Mouse (Mus musculus) limb, embryonic 15.5 days (tissue): Measurements from ENCODE around the gene Spns3. TPM values are rescaled to one million over a fixed set of nuclear protein-coding genes. Genes with fewer than 3 reads are reported as not detected.
A peak's percentile ranks its signal among the peaks of the same experiment; 100 is the strongest.

Source experiments
- ATAC-seq: fragments of 200-750 bp; cut with Nextera tagmentation; 2 replicates; pipeline ENCODE4 v1.8.0; 2017; ENCODE audit warnings: low read depth, moderate TSS enrichment; ENCODE audit not compliant: insufficient number of reproducible peaks, low FRiP score, low TSS enrichment
- H3K27ac ChIP-seq: fragments of 300-500 bp; sonication (generic); 2 replicates; pipeline ENCODE4 v1.5.1; 2015; ENCODE audit warnings: moderate library complexity, mild to moderate bottlenecking, inconsistent platforms
- H3K27me3 ChIP-seq: fragments of 300-500 bp; sonication (generic); 2 replicates; pipeline ENCODE4 v1.6.1; 2015; ENCODE audit warnings: inconsistent platforms
- H3K36me3 ChIP-seq: fragments of 300-500 bp; sonication (generic); 2 replicates; pipeline ENCODE4 v1.6.1; 2015; ENCODE audit warnings: inconsistent platforms
- H3K4me1 ChIP-seq: fragments of 300-500 bp; sonication (generic); 2 replicates; pipeline ENCODE4 v1.6.1; 2015; ENCODE audit warnings: inconsistent platforms
- H3K4me2 ChIP-seq: fragments of 300-500 bp; sonication (generic); 2 replicates; pipeline ENCODE4 v1.6.1; 2015; ENCODE audit warnings: mild to moderate bottlenecking, inconsistent platforms
- H3K4me3 ChIP-seq: fragments of 300-500 bp; sonication (generic); 2 replicates; pipeline ENCODE4 v1.5.1; 2015; ENCODE audit warnings: mild to moderate bottlenecking, inconsistent platforms
- H3K9ac ChIP-seq: fragments of 300-500 bp; sonication (generic); 2 replicates; pipeline ENCODE4 v1.6.1; 2015; ENCODE audit warnings: inconsistent platforms
- H3K9me3 ChIP-seq: fragments of 300-500 bp; sonication (generic); 2 replicates; pipeline ENCODE4 v1.6.1; 2016; ENCODE audit warnings: inconsistent platforms
- WGBS: fragments of 180-500 bp; shearing (Covaris S2); methylation state at CpG from one replicate; pipeline ENCODE4 v1.1.7; 2015; 5-methylcytosine and 5-hydroxymethylcytosine counted together
- polyA plus RNA-seq: library from polyadenylated mRNA; unstranded; fragments of >200 nt; fragmentation: Nextera tagmentation; extraction: Ambion mirVana; gene quantifications from 2 replicates; pipeline ENCODE4 v1.2.1, GENCODE M21; 2015

Spns3 gene
- polyA plus RNA-seq, 1 experiment from 2014 or later = 0.97 TPM

DNA sequence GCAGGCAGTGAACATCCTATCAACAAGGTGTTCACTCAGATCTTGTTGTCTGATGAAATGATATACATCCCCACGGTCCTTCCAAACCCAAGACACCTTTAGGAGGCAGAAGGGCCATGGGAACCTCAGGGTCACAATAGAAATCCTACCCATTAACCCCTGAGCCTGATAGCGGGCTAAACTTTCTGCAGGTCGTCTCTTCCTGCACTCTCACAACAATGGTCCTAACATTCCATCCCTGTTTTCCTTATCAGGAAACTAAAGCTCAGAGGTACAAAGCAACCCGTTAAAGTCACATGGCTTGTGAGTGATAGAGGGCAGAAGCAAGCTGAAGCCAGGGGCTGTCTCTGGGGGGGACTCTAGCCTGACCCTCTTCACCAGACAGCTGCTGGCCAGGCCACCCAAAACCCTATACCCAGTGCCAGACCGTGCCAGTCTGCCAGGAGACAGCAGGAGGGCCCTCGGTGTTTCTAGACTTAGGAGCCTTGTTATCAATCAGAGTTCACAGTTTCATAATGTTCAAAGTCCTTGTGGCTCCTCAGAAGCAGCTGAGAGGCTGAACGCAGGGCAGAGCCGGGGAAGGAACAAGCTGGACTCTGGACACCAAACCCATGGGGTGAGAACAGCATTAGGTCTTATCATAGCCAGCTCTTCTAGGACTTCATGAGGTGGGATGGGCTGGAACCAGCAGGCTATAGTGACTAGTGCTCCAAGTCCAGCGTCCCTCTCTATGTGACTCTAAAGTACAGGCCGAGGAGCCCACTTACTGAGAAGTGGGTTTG lies 46.1 kb downstream of the Spns3 start:
- H3K4me2 ChIP-seq = no peak overlapping the region
- ATAC-seq = no peak
- no peak overlapping the region for H3K4me3 ChIP-seq
- WGBS = 69% methylated on average over 10 of the region's 10 CpGs
- H3K36me3 ChIP-seq = no peaks in the 10 kb centered on the region
- H3K27me3 ChIP-seq = no peaks in the 10 kb centered on the region
- H3K4me1 ChIP-seq = peaks cover 30% of the 10 kb centered on the region
- H3K27ac ChIP-seq = no peak overlapping the region
- H3K9ac ChIP-seq = no peak overlapping the region
- no peaks in the 10 kb centered on the region for H3K9me3 ChIP-seq

DNA sequence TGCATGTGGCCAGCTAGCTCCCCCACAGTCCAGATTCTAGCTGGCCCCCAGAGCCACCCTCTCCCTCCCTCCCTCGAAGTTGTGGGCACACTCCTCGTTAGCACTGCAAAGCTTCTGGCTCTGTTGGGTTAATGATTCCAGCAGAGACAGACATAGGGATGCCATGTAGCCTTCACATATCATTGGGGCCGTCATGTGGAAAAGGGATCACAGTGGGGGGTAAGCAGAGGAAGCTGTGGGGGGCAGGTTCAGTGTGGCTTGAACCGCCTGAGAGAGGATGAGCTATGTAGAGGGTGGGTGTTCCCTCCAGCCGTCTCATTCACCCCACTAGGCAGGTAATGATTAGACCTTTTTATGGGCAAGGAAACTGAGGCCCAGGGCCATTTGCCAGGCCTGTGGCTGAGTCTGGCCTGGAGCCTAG lies 46.8 kb downstream of the Spns3 start:
- ATAC-seq = no peak
- Histone ChIP-seq H3K9ac (no peak overlapping the region), H3K9me3 (no peaks in the 10 kb centered on the region), H3K4me2 (no peak overlapping the region), H3K27me3 (no peaks in the 10 kb centered on the region), H3K27ac (no peak overlapping the region), H3K36me3 (no peaks in the 10 kb centered on the region), H3K4me3 (no peak overlapping the region), H3K4me1 (peaks cover 30% of the 10 kb centered on the region)
- WGBS = 18% methylated on average over 5 of the region's 5 CpGs

DNA sequence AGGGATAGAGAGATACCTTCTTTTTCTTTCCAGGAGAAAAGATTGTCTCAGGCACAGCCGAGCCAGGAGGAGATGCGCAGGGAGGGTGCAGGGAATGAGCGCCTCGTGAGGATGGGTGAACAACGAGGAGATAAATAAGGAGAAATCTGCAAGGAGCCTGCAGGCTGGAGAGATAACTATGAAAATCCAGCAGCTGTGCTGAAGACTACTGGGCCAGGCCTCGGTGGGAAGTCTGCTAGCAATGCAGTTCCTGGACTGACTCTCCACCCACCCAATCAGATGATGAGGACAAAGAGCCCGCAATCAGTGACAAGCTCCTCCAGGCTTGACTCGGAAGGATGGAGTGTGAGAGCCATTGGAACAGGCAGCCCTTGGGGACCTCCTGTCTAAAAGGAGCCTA lies 48.1 kb downstream of the Spns3 start:
- H3K4me3 ChIP-seq = no peak overlapping the region
- H3K9ac ChIP-seq = no peak overlapping the region
- H3K4me2 ChIP-seq = no peak overlapping the region
- H3K36me3 ChIP-seq = no peaks in the 10 kb centered on the region
- no peak for ATAC-seq
- no peaks in the 10 kb centered on the region for H3K9me3 ChIP-seq
- 0 out of 2 replicates have a peak overlapping the region, but pooled peaks have one; percentile 43 for H3K27ac ChIP-seq
- H3K4me1 ChIP-seq = peaks cover 30% of the 10 kb centered on the region
- 21% methylated on average over 8 of the region's 8 CpGs for WGBS
- 0 out of 2 replicates have a peak, but pooled peaks cover 2% of the 10 kb centered on the region for H3K27me3 ChIP-seq

DNA sequence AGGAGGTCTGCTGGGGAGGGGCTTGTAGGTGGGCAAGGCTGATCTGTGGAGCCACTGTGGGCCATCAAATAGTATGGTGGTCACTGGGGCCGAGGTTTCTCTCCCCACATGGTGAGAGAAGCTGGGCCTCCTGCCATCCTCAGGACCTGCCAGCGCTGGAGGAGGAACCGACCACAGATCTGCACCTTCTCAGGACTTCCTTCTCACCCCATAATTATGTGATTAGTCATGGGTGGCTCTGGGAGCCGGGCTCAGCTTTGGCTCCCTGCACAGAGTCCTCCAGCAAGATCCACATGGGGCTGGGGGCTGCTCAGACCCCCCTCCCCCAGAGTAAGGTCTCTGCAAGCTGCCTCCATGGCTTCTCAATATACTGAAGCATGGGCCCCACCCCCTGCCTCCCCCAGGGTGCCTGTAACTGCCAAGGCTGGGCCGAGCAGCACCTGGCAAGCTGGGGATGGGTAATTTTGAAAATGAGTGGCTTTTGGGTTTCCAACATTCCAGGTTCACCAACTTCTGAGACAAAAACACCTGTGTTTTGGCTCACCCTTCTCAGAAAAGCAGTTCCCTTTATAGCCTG lies 48.8 kb downstream of the Spns3 start:
- Histone ChIP-seq H3K36me3 (no peaks in the 10 kb centered on the region), H3K27ac (peak overlapping the region; percentile 43; the same call in 1 of the 2 replicates), H3K27me3 (0 out of 2 replicates have a peak, but pooled peaks cover 2% of the 10 kb centered on the region), H3K4me2 (0 out of 2 replicates have a peak overlapping the region, but pooled peaks have one; percentile 1), H3K9ac (no peak overlapping the region), H3K9me3 (no peaks in the 10 kb centered on the region), H3K4me3 (no peak overlapping the region), H3K4me1 (peaks cover 30% of the 10 kb centered on the region)
- 12% methylated on average over 5 of the region's 5 CpGs for WGBS
- no peak for ATAC-seq

DNA sequence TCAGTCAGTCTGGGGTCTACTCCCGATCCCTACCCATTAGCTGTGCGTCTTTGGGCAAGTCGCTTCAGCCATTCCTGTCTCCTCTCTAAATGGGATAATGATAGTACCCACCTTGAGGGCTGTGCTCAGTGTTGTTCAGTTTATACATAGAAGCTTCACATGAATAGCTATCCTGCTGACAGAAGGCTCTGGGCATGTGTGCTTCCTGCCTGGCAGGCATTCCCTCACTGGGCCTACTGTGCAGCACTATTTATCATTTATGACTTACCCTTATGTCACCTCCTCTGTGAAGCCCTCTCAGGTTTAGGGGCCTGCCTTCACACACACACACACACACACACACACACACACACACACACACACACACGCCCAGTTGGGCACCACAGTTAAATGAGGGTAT lies 50.2 kb downstream of the Spns3 start:
- Histone ChIP-seq H3K4me3 (no peak overlapping the region), H3K27me3 (0 out of 2 replicates have a peak, but pooled peaks cover 2% of the 10 kb centered on the region), H3K4me1 (peaks cover 30% of the 10 kb centered on the region), H3K9ac (no peak overlapping the region), H3K36me3 (no peaks in the 10 kb centered on the region), H3K27ac (no peak overlapping the region), H3K9me3 (no peaks in the 10 kb centered on the region), H3K4me2 (no peak overlapping the region)
- no peak for ATAC-seq
- WGBS = 74% methylated on average over 4 of the region's 4 CpGs

DNA sequence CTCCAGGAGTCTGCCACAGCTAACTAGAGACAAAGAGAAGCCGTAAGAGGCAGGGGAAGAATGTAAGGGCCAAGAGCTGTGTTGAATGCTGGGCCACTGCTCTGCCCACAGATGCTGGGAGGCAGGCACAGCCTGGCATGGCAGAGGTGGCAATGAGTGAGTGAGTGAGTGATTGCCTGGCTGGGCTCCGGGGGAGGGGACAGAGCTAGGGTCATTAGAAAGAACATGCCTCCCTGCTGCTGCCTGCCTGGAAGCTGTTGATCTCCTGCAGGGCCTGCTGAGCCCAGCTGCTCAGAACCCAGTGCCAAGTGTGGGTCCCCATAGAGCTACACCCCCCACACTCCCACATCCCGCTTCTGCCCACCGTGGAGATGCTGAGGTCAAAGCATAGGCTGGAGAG lies 52.9 kb downstream of the Spns3 start:
- Histone ChIP-seq H3K9me3 (no peaks in the 10 kb centered on the region), H3K4me3 (no peak overlapping the region), H3K4me2 (no peak overlapping the region), H3K9ac (no peak overlapping the region), H3K36me3 (no peaks in the 10 kb centered on the region), H3K4me1 (peaks cover 16% of the 10 kb centered on the region), H3K27ac (no peak overlapping the region), H3K27me3 (0 out of 2 replicates have a peak, but pooled peaks cover 8% of the 10 kb centered on the region)
- no peak for ATAC-seq
- 20% methylated on average over 4 of the region's 4 CpGs for WGBS

DNA sequence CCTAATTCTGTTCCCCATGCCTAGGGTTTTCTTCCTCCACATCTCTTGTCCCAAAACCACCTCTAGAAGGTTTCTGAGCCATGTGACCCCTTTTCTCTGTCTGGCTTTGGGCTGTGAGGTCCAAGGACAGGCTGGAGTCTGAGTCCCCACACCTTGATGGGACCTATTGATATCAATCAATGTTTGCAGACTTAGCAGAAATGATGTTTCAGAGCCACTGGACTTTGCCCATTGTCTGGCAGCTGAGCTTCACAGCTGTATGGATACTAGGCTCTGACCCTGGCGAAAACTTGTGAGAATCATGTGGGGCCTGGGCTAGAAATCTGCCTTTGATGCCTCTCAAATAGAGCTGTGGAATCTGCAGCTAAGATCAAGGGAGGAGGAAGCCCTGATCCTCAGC lies 53.5 kb downstream of the Spns3 start:
- no peak for ATAC-seq
- H3K9ac ChIP-seq = no peak overlapping the region
- H3K4me3 ChIP-seq = no peak overlapping the region
- peaks cover 10% of the 10 kb centered on the region for H3K4me1 ChIP-seq
- 52% methylated on average over 1 of the region's 1 CpGs for WGBS
- H3K27ac ChIP-seq = no peak overlapping the region
- no peaks in the 10 kb centered on the region for H3K9me3 ChIP-seq
- H3K4me2 ChIP-seq = no peak overlapping the region
- 0 out of 2 replicates have a peak, but pooled peaks cover 8% of the 10 kb centered on the region for H3K27me3 ChIP-seq
- no peaks in the 10 kb centered on the region for H3K36me3 ChIP-seq

DNA sequence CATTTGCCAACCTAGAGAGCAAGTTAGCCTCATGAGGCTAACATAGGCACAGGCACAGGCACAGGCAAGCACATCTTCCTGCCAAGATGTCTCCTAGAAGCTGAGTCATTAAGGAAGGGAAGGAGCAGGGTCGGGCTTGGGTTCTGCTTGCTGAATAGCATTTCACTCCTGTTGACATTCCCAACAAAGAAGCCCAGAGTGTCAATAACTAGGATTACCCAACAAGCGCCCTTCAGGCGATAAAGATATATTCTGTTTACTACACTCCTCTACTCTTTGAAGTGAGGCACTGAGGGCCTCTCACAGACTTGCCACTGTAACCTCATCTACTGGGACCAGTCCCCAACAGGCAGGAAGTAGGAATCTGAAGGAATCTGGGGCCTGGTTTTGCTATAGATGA lies 54.2 kb downstream of the Spns3 start:
- H3K9me3 ChIP-seq = no peaks in the 10 kb centered on the region
- H3K4me2 ChIP-seq = no peak overlapping the region
- H3K36me3 ChIP-seq = no peaks in the 10 kb centered on the region
- 51% methylated on average over 3 of the region's 3 CpGs for WGBS
- peaks cover 3% of the 10 kb centered on the region; the same call in 1 of the 2 replicates for H3K4me1 ChIP-seq
- no peak overlapping the region for H3K27ac ChIP-seq
- H3K4me3 ChIP-seq = no peak overlapping the region
- ATAC-seq = no peak
- H3K9ac ChIP-seq = no peak overlapping the region
- H3K27me3 ChIP-seq = 0 out of 2 replicates have a peak, but pooled peaks cover 8% of the 10 kb centered on the region

DNA sequence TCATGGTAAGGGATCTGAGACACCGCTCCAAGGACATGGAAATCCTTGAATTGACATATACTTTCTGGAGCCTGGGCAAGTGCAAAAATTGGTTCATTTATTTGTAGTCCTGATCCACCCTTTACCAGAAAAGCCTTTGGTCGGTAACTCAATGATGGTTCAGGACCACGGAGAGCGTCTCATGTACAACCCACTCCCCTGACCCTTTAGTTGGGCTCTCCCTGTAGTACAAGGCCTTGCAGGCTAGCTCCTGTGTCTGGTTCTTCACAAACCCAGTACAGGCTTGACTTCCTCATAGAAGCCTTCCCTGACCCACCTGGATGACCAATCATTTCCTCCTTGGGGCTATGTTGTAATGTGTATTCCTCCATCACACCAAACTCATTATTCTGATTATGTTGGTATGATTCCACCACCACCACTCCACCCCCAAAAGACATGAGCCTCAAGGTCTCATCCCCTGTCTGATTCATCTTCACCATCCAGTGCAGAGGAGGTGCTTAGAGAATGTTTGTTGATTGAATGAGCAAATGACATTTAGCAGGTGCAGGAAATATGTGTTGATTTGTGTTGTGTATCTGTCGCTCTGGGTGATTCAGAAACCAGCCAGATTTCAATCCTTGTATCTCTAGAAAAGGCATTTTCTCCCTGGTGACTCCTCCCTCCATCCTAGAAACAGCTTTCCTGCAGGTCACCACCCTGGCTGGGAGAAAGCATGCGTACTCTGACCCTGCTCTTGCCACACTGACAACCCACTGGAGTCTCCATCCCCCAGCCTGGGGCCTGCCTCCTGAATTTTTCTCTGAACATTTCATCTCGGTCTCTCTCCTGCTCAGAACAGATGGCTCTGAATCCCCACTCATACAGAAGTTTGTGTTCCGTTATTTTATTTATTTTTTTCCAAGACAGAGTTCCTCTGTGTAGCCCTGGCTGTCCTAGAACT lies 56.0 kb downstream of the Spns3 start:
- Histone ChIP-seq H3K4me3 (no peak overlapping the region), H3K27me3 (peaks cover 25% of the 10 kb centered on the region), H3K9me3 (no peaks in the 10 kb centered on the region), H3K9ac (no peak overlapping the region), H3K36me3 (no peaks in the 10 kb centered on the region), H3K4me2 (no peak overlapping the region), H3K4me1 (peaks cover 8% of the 10 kb centered on the region), H3K27ac (no peak overlapping the region)
- WGBS = 50% methylated on average over 8 of the region's 8 CpGs
- no peak for ATAC-seq

DNA sequence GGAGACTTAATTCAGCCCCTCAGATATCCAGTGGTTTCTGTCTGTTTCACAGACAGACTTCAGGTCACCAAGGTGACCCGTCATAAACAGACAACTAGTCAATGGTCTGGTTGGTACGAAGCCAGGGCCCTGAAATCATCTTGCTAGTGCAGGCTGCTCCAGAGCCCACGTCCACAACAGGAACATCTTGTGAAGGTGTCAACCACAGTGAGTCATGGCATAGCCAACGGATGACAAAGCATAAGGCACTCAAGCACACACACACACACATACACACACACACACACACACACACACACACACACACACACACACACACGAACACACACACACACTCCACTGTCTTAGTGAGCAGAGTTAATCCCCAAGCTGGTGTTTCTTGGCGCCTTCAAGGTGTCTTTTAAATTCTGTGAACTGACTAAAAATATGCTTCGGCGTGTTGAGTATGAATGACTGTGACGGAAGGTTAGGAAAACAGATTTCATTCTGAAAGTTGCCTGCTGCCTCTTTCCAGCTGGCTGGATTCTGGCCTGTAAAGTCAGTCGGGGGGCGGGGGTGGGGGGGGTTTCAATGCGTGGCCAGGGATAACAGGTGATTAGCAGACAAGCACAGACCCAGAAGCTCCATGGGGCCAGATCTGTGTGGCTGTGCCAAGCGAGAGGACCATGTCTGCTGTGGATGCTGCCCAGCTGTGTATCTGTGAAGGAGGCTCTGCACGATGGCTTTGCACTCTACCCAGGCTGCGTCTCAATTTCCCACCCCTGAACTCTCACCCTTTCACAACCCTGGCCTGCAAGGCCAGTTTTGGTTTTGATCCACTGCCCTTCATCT lies 59.0 kb downstream of the Spns3 start:
- Histone ChIP-seq H3K9ac (no peak overlapping the region), H3K4me1 (peaks cover 17% of the 10 kb centered on the region), H3K27me3 (peaks cover 50% of the 10 kb centered on the region), H3K4me3 (no peak overlapping the region), H3K9me3 (no peaks in the 10 kb centered on the region), H3K27ac (no peak overlapping the region), H3K36me3 (no peaks in the 10 kb centered on the region), H3K4me2 (no peak overlapping the region)
- 61% methylated on average over 15 of the region's 15 CpGs for WGBS
- no peak for ATAC-seq

DNA sequence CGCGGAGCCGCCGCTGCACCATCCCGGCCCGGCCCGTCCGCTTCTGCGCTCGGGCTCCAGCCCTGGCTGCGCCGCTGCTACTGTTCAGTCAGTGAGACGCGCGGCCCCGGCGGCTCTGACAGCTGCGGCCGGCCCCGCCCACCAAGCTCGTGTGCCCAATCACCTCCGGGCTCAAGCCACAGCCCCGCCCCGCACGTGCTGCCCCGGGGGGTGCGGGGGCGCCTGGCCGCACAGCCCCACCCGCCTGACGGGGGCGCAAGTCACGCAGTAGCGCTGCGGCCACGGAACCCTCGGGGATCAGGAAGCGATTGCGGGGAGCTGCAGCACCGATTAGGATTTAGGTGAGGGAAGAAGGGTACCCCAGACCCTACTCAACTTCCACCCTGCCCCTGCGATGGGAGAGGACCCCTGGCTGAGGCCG lies 60.4 kb downstream of the Spns3 start, which contains the start of gene Spns2:
Spns2 (minus strand) TSS at position 24 of the 421 bp plus-strand sequence.
- Histone ChIP-seq H3K27ac (no peak within 1 kb of the TSS), H3K4me2 (peak within 1 kb of the TSS; percentile 99), H3K27me3 (peaks cover 58% of the 10 kb centered on the region), H3K9ac (peak within 1 kb of the TSS; percentile 35), H3K4me3 (peak within 1 kb of the TSS; percentile 59), H3K4me1 (peaks cover 17% of the 10 kb centered on the region), H3K36me3 (no peaks in the 10 kb centered on the region), H3K9me3 (no peaks in the 10 kb centered on the region)
- under 1% methylated on average over 42 of the region's 42 CpGs for WGBS
- ATAC-seq = peak; percentile 81
